Mouse (Mus musculus) gastrocnemius, postnatal 25 days (tissue): ENCODE results near the gene Acat1. TPM values are rescaled to one million over a fixed set of nuclear protein-coding genes. Genes with fewer than 3 reads are reported as not detected.

ENCODE experiments used
- DNase-seq: peaks from one replicate; pipeline ENCODE4 v3.0.0; 2022
- total RNA-seq, 2 experiments: library from RNA; stranded (reverse); gene quantifications; 1 replicate in 1 of 2; 2 replicates in 1 of 2; pipeline ENCODE4 v1.2.3; 2021

Gene Acat1
- total RNA-seq, 2 experiments from 2014 or later = 84.1 to 102 TPM

- DNase-seq = no peak
Measured at GRCm38 (mm10) chr9:53535416-53536320, 74.5 kb downstream of the Acat1 start.

Other genes starting within 250 kb of the Acat1 start
- gene Kdelc2, start 226.4 kb downstream of the Acat1 start, total RNA-seq = 1 to 10 TPM; 5.4 to 5.7 TPM
- gene 4930550C14Rik, start 208.1 kb downstream of the Acat1 start, total RNA-seq = not detected
- 1 to 10 TPM; 4.8 to 6.8 TPM for gene Atm, start 73.6 kb downstream of the Acat1 start, total RNA-seq
- gene Npat, start 73.3 kb downstream of the Acat1 start, total RNA-seq = 1 to 10 TPM; 3.6 to 4.3 TPM
- gene Cul5, start 59.6 kb upstream of the Acat1 start, total RNA-seq = 10 to 100 TPM; 59.5 TPM
- not detected for gene Rab39, start 95.8 kb upstream of the Acat1 start, total RNA-seq
- gene Slc35f2, start 161.2 kb upstream of the Acat1 start, total RNA-seq = not detected
- gene Sln, start 239.8 kb upstream of the Acat1 start, total RNA-seq = 1 to 10 TPM in 1 of 2 experiments, under 1 TPM in 1; 0.40 to 1.8 TPM